Mouse (Mus musculus): ENCODE measurements around the gene Tctex1d2.

- TF ChIP-seq CTCF (IDR thresholded peaks at IDR 0.05; ENCODE audit: extremely low read depth, insufficient read length, insufficient replicate concordance, low read depth, low read length) (no peak), POLR2A (IDR thresholded peaks at IDR 0.05; ENCODE audit: low read depth, low read length) (no peak)
These were observed 15.2 kb downstream of the Tctex1d2 start for GRCm38 (mm10) chr16:32434691-32435090.

Measured in small intestine, adult 2 months (tissue).